Mouse (Mus musculus) embryonic facial prominence, embryonic 13.5 days (tissue): ENCODE data around the gene Clec16a. TPM values are rescaled to one million over a fixed set of nuclear protein-coding genes. Genes with fewer than 3 reads are reported as not detected.
A peak's percentile ranks its signal among the peaks of the same experiment; 100 is the strongest.

ENCODE experiments used
- ATAC-seq: fragments of 200-750 bp; cut with Nextera tagmentation; 2 replicates; pipeline ENCODE4 v1.8.0; 2017; ENCODE audit warnings: low read depth; ENCODE audit not compliant: insufficient number of reproducible peaks, insufficient read depth, low FRiP score, low TSS enrichment
- H3K27ac ChIP-seq: fragments of 300-500 bp; sonication (generic); 2 replicates; pipeline ENCODE4 v1.5.1; 2015; ENCODE audit warnings: moderate library complexity, mild to moderate bottlenecking, inconsistent platforms
- H3K27me3 ChIP-seq: fragments of 300-500 bp; sonication (generic); 2 replicates; pipeline ENCODE4 v1.6.1; 2015; ENCODE audit warnings: mild to moderate bottlenecking, inconsistent platforms
- H3K36me3 ChIP-seq: fragments of 300-500 bp; sonication (generic); 2 replicates; pipeline ENCODE4 v1.6.1; 2015; ENCODE audit warnings: mild to moderate bottlenecking, inconsistent platforms
- H3K4me1 ChIP-seq: fragments of 300-500 bp; sonication (generic); 2 replicates; pipeline ENCODE4 v1.6.1; 2015; ENCODE audit warnings: inconsistent platforms
- H3K4me2 ChIP-seq: fragments of 300-500 bp; sonication (generic); 2 replicates; pipeline ENCODE4 v1.6.1; 2015; ENCODE audit warnings: moderate library complexity, mild to moderate bottlenecking, inconsistent platforms
- H3K4me3 ChIP-seq: fragments of 300-500 bp; sonication (generic); 2 replicates; pipeline ENCODE4 v1.5.1; 2015; ENCODE audit warnings: mild to moderate bottlenecking, inconsistent platforms
- H3K9ac ChIP-seq: fragments of 300-500 bp; sonication (generic); 2 replicates; pipeline ENCODE4 v1.6.1; 2015; ENCODE audit warnings: mild to moderate bottlenecking, inconsistent platforms
- H3K9me3 ChIP-seq: fragments of 300-500 bp; sonication (generic); 2 replicates; pipeline ENCODE4 v1.6.1; 2016; ENCODE audit warnings: inconsistent platforms
- WGBS: fragments of 180-500 bp; shearing (Covaris S2); methylation state at CpG from one replicate; pipeline ENCODE4 v1.1.7; 2015; ENCODE audit warnings: mixed read lengths; 5-methylcytosine and 5-hydroxymethylcytosine counted together
- polyA plus RNA-seq: library from polyadenylated mRNA; unstranded; fragments of >200 nt; fragmentation: Nextera tagmentation; extraction: Ambion mirVana; gene quantifications from 2 replicates; pipeline ENCODE4 v1.2.1, GENCODE M21; 2015

Clec16a gene
- polyA plus RNA-seq, 1 experiment from 2014 or later: 42.0 TPM

- WGBS: 73% methylated on average over 4 of the region's 4 CpGs
- H3K27ac ChIP-seq: no peak overlapping the region
- H3K9me3 ChIP-seq: no peaks in the 10 kb centered on the region
- H3K4me1 ChIP-seq: no peaks in the 10 kb centered on the region
- H3K4me2 ChIP-seq: no peak overlapping the region
- no peaks in the 10 kb centered on the region for H3K27me3 ChIP-seq
- H3K9ac ChIP-seq: no peak overlapping the region
- no peak overlapping the region for H3K4me3 ChIP-seq
- no peak for ATAC-seq
- H3K36me3 ChIP-seq: no peaks in the 10 kb centered on the region
Observed at GRCm38 (mm10) chr16:10731785-10732184, 186.6 kb downstream of the Clec16a start.

DNA sequence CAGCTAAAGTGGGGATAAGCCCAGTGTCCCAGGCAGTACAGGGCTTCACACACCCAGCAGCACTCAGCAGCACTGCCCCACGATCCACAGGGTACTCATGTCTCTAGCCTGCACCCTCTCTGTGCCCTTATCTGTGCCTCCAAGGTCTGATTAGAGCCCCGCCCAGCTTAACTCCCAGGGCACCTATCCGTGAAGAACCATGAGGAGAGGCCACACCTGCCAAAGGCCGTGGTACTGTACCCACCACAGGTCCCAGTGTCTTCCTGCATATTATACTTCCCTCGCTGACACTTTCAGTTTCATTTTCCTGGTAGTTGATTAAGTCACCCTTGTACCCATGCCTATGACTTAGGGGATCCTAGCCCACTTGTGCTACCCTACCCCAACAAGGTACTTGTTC lies 187.3 kb downstream of the Clec16a start:
- H3K4me3 ChIP-seq: no peak overlapping the region
- H3K9ac ChIP-seq: no peak overlapping the region
- H3K27me3 ChIP-seq: no peaks in the 10 kb centered on the region
- 76% methylated on average over 5 of the region's 5 CpGs for WGBS
- H3K36me3 ChIP-seq: no peaks in the 10 kb centered on the region
- H3K4me1 ChIP-seq: peaks cover under 1% of the 10 kb centered on the region
- ATAC-seq: no peak
- H3K4me2 ChIP-seq: no peak overlapping the region
- H3K9me3 ChIP-seq: no peaks in the 10 kb centered on the region
- H3K27ac ChIP-seq: no peak overlapping the region

DNA sequence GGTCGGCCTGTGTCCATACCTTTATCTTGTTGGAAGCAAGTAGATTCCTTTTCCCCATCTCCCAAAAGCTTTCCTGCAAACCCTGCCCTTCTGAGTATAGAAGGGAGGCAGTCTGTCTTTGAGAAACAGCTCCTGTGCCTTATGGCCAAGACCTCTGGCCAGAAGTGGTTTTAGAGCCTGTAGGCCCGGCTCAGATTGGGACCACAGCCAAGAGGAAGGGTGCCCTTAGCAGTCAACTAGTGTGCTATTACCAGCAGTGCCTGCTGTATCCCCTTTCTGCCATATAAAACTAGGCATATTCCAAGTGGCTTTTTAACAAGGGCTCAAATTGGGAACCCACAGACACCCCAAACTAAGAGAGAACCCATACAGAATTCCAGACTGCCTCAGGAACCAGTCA lies 190.6 kb downstream of the Clec16a start:
- Histone ChIP-seq H3K9ac (no peak overlapping the region), H3K4me1 (peaks cover 24% of the 10 kb centered on the region), H3K36me3 (no peaks in the 10 kb centered on the region), H3K4me3 (no peak overlapping the region), H3K9me3 (no peaks in the 10 kb centered on the region), H3K4me2 (no peak overlapping the region), H3K27ac (no peak overlapping the region), H3K27me3 (no peaks in the 10 kb centered on the region)
- ATAC-seq: no peak
- 83% methylated on average over 2 of the region's 2 CpGs for WGBS

DNA sequence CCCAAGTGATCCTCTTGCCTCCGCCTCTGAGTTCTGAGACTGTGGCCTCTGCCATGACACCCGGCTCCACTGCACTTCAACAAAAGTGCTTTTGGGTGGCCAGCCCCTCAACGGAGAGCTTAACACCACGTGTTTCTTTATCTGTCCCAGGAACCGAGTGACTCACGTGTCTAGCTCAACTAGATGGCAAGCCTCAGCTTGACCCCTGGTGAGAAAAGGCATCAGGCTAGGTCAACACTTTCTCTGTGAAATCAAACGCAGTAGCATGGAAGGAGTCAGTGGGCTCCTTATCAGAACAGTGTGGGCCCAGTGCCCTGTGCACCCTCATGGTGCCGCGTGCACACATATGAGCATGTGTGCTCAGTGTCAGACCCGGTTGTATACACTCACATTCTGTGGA lies 191.2 kb downstream of the Clec16a start:
- Histone ChIP-seq H3K36me3 (no peaks in the 10 kb centered on the region), H3K27me3 (no peaks in the 10 kb centered on the region), H3K9me3 (no peaks in the 10 kb centered on the region), H3K27ac (no peak overlapping the region), H3K4me1 (peaks cover 24% of the 10 kb centered on the region), H3K9ac (no peak overlapping the region), H3K4me2 (no peak overlapping the region), H3K4me3 (no peak overlapping the region)
- 76% methylated on average over 10 of the region's 10 CpGs for WGBS
- no peak for ATAC-seq

DNA sequence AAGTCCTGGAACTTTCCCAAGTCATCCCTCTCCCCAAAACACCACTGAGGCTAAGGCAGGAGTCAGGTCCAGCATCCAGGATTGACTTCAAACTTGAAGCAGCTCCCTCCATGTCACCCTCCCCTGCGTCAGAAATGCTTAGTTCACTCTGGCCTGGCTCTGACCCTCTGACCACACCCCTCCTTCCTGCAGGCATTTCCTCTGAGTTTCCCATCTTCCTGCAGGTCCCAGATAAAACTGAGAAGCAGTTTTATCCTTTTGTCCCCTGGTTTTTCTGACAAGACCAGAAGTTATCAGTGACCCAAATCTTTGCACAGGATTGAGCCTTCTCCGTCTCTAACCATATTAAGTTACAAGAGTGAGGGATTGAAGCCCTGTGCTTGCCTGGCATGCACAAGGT lies 192.4 kb downstream of the Clec16a start:
- 27% methylated on average over 2 of the region's 2 CpGs for WGBS
- no peak overlapping the region for H3K9ac ChIP-seq
- no peak for ATAC-seq
- no peaks in the 10 kb centered on the region for H3K27me3 ChIP-seq
- no peaks in the 10 kb centered on the region for H3K36me3 ChIP-seq
- H3K4me2 ChIP-seq: no peak overlapping the region
- H3K4me1 ChIP-seq: peaks cover 24% of the 10 kb centered on the region
- peak overlapping the region; percentile 55 for H3K27ac ChIP-seq
- H3K9me3 ChIP-seq: no peaks in the 10 kb centered on the region
- H3K4me3 ChIP-seq: no peak overlapping the region

GRCm38 (mm10) chr16:10738866-10739265 lies 193.7 kb downstream of the Clec16a start:
- Histone ChIP-seq H3K27me3 (no peaks in the 10 kb centered on the region), H3K27ac (no peak overlapping the region; the same call in 1 of the 2 replicates), H3K36me3 (no peaks in the 10 kb centered on the region), H3K9ac (no peak overlapping the region), H3K4me2 (no peak overlapping the region), H3K9me3 (no peaks in the 10 kb centered on the region), H3K4me3 (no peak overlapping the region), H3K4me1 (peaks cover 27% of the 10 kb centered on the region)
- ATAC-seq: no peak
- WGBS: 86% methylated on average over 3 of the region's 3 CpGs

GRCm38 (mm10) chr16:10739854-10740398 lies 194.8 kb downstream of the Clec16a start:
- Histone ChIP-seq H3K9me3 (no peaks in the 10 kb centered on the region), H3K27me3 (no peaks in the 10 kb centered on the region), H3K9ac (no peak overlapping the region), H3K4me3 (no peak overlapping the region), H3K27ac (no peak overlapping the region), H3K4me1 (peaks cover 32% of the 10 kb centered on the region), H3K4me2 (no peak overlapping the region), H3K36me3 (no peaks in the 10 kb centered on the region)
- ATAC-seq: no peak
- WGBS: 59% methylated on average over 9 of the region's 9 CpGs

DNA sequence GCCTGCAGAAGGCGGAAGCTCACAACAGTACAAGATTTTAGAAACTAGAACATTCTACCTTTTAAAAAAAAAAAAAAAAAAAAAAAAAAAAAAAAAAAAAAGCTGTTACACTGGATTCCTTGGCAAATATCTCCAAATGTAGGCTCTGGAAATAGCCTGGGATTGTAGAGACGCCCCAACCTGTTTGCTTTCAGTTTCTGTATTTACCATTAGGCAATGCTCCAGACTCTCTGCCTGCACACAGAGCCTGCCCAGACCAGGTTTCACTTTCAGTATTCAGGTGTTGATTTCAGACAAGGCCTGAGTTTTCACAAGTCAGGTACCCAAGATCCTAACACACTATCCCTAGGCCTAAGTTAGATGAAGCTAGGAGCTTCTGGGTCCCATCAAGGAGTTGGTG lies 195.9 kb downstream of the Clec16a start:
- no peak overlapping the region for H3K9ac ChIP-seq
- H3K9me3 ChIP-seq: no peaks in the 10 kb centered on the region
- WGBS: 78% methylated on average over 2 of the region's 2 CpGs
- H3K4me3 ChIP-seq: no peak overlapping the region
- no peaks in the 10 kb centered on the region for H3K36me3 ChIP-seq
- H3K27me3 ChIP-seq: no peaks in the 10 kb centered on the region
- H3K4me2 ChIP-seq: no peak overlapping the region
- H3K27ac ChIP-seq: no peak overlapping the region
- no peak for ATAC-seq
- H3K4me1 ChIP-seq: peaks cover 40% of the 10 kb centered on the region

DNA sequence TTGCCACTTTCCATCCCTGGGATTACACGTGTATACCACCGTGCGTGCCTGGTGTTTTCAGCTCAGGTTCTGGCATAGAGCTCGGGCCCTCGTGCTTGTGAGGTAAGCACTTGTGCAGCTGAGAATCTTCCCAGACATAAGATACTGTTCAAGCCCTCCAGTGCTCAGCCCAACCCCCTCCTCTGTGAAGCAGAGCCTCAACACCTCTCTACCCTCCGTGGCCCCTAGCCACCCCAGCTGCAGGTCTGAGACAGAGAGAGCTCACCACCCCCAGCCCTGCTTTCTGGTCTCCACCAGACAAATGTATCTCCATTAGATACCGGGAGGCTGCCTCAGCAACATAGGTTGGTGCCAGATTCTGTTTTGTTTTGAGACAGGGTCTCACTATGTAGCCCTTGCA lies 204.1 kb downstream of the Clec16a start:
- no peak overlapping the region for H3K27ac ChIP-seq
- WGBS: 68% methylated on average over 7 of the region's 7 CpGs
- no peaks in the 10 kb centered on the region for H3K36me3 ChIP-seq
- H3K27me3 ChIP-seq: no peaks in the 10 kb centered on the region
- H3K9ac ChIP-seq: no peak overlapping the region
- no peak for ATAC-seq
- peaks cover 24% of the 10 kb centered on the region for H3K4me1 ChIP-seq
- H3K4me3 ChIP-seq: no peak overlapping the region
- H3K4me2 ChIP-seq: no peak overlapping the region
- no peaks in the 10 kb centered on the region for H3K9me3 ChIP-seq

DNA sequence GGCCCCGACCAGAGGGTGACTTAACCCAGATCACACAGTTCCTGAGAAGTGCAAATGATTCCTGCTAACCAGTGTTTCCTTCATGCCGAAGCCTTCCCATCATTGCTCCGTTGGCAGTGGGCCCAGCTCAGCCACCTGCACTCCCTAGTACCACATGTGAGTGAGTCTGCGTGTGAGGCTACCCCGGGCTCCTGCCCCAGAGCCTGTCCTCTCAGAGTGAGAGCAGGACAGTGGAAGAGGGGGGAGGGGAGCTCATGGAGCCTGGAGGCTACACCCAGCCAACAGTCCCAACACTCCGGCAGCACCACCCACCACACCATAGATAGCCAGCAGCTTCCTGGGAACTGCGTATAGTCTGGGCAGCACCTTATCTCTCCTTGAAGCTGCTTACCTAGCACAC lies 204.7 kb downstream of the Clec16a start:
- no peaks in the 10 kb centered on the region for H3K36me3 ChIP-seq
- no peak; the same call in 1 of the 2 replicates for ATAC-seq

DNA sequence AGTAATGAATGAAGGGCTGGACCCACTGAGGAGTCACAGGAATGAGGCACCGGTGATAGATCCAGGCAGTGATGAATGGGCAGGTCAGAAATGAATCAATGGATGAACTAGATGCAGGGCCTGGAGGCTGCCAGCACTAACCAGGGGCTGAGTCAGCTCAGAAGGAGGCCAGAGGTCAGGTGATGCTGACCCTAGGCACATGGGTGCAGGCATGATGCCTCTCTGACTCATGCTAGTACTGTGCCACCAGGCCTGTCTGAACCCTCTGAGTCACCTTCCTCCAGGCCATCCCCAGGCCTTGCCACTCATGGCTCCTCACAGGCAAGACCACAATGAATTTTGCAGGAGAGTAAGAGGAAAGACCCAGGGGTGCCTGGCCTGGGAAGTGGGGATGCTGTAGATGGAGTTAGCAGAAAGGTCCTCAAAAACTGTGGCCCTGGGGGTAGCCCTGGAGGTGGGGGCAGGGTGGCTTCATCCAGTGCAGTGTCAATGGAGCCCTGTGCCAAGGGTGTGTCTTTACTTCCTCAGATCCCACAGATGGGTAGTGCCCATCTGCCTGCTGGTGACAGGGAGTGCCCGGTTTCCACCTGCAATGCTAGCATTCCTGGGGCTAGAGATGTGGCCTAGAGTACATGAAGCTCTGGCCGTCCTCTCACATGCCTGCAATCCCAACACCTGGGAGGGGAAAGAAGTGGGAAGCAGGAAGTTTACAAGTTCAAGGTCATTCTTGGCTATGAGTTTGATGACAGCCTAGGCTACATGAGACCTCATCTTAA lies 209.6 kb downstream of the Clec16a start:
- Histone ChIP-seq H3K4me1 (peaks cover 4% of the 10 kb centered on the region), H3K9ac (no peak overlapping the region), H3K4me3 (no peak overlapping the region), H3K9me3 (no peaks in the 10 kb centered on the region), H3K36me3 (no peaks in the 10 kb centered on the region), H3K4me2 (no peak overlapping the region), H3K27ac (no peak overlapping the region), H3K27me3 (no peaks in the 10 kb centered on the region)
- ATAC-seq: no peak
- 86% methylated on average over 3 of the region's 3 CpGs for WGBS

More for the DNA sequence above, 204.7 kb downstream of the Clec16a start:
- peaks cover 20% of the 10 kb centered on the region for H3K4me1 ChIP-seq
- no peak overlapping the region for H3K4me2 ChIP-seq
- no peak overlapping the region for H3K27ac ChIP-seq
- no peak overlapping the region for H3K9ac ChIP-seq
- H3K27me3 ChIP-seq: no peaks in the 10 kb centered on the region
- H3K9me3 ChIP-seq: no peaks in the 10 kb centered on the region
- 44% methylated on average over 7 of the region's 7 CpGs for WGBS
- H3K4me3 ChIP-seq: no peak overlapping the region

- no peak overlapping the region for H3K9ac ChIP-seq
Observed at GRCm38 (mm10) chr16:10756168-10756567, 211.0 kb downstream of the Clec16a start.

More at GRCm38 (mm10) chr16:10756168-10756567, 211.0 kb downstream of the Clec16a start:
- H3K36me3 ChIP-seq: no peaks in the 10 kb centered on the region
- no peak overlapping the region for H3K27ac ChIP-seq
- 63% methylated on average over 6 of the region's 6 CpGs for WGBS
- no peaks in the 10 kb centered on the region for H3K27me3 ChIP-seq
- no peaks in the 10 kb centered on the region for H3K4me1 ChIP-seq
- H3K9me3 ChIP-seq: no peaks in the 10 kb centered on the region
- ATAC-seq: no peak
- H3K4me2 ChIP-seq: no peak overlapping the region
- no peak overlapping the region for H3K4me3 ChIP-seq
